Mouse (Mus musculus) T-helper 1 cell (primary cell): Measurements from ENCODE around the gene Bhlhe41.

ENCODE experiments used
- in situ Hi-C: fragments of 300-600 bp; cut with MboI, MseI; formaldehyde crosslinking; loops from one replicate; pipeline ENCODE4 v1.15.1; 2025; ENCODE audit warnings: high pct_unique_total_duplicates

Gene Bhlhe41

GRCm38 (mm10) chr6:145872010-145872409 is 6.7 kb upstream of the Bhlhe41 start:
- in situ Hi-C loops, result loop anchor here (10.0 kb wide), 1 partner anchor 1617 kb away; no protein-coding TSS in a partner anchor

GRCm38 (mm10) chr6:145870991-145871390 is 5.6 kb upstream of the Bhlhe41 start:
- in situ Hi-C loops, result loop anchor here (10.0 kb wide), 1 partner anchor 1616 kb away; no protein-coding TSS in a partner anchor

DNA sequence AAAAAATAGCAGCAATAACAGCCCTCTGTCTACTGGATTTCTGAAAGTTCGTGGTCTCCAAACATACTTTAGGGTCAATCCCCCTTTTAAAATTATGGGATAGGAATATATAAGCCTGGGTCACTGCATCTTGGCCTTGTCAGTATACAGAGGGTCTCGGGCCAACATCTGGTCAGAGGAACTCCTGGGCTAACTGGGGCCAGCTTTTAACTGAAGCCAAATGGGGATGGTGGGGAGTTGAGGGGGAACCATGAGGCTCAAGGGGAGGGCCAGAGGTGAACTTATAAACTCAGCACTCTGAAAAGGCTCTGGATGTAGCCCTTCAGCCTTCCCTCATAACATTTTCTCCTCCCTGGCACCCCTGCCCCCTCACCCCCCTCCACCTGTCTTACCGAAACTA is 1.8 kb upstream of the Bhlhe41 start:
- in situ Hi-C loops, result no loop called here

DNA sequence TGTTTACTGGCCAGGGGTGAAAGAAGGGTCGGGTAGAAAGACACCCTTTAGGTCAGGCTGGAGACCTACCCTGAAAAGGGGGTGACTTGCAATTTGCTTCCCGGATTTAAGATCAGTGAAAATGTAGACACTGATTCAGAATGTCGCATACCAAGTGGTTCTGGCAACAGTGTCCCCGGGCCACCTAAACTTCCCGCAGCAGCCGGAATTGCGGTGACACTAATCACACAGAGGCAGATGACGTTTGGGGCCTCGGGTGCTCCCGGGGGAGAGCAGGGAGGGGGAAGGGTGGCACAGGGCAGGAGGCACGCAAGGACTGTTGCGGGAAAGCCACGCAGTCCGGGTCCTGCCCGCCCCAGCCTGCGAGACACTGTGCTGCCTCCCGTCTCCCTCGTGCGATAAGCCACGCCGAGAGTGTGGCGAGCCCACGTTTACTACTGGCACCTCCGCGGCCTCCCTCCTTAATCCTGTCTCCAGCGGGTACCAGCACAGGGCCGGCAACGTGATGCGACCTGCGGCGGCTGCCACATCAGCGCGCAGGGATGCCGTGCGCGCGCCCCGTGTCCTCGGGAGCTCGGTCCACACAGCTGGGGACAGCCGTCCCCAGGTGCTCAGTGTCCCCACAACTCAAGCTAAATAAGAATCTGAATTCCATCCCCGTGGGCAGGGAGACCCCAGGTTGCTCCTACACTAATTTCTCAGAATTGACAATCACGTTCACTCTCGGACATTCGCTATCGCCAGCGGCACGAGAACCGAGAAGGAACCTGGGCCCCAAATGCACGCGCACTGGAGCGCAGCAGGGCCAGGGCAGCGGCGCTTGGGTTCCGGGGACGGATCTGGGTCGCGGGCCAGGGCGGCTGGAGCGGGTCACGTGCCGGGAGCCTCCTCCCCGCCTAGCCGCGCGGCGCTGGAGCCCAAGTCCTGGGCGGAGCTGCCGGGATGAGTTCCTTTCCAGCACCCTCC is 811 bp upstream of the Bhlhe41 start:
- in situ Hi-C loops, result no loop called here

DNA sequence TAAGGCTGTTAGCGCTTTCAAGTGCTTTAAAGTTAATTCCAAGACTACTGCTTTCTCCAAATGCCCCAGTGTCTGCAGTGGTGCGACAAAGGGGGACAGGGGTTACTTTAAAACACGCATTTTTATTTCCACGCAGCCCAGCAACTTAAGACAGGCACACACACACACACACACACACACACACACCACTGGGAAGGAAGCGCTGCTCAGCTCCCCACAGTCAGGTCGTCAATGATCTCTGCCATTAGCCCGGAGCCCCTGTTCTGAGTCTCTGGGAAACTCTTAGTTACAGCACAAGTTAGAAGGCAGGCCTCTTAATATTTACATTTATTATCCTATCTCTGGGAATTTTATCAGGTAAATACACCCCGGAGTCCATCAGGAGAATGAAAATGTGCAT is 1.2 kb downstream of the Bhlhe41 start:
- in situ Hi-C loops, result no loop called here

- in situ Hi-C loops, result no loop called here
These were observed 2.0 kb downstream of the Bhlhe41 start for GRCm38 (mm10) chr6:145863065-145863971.

- in situ Hi-C loops, result no loop called here
These were observed 2.7 kb downstream of the Bhlhe41 start for GRCm38 (mm10) chr6:145862739-145863064.

DNA sequence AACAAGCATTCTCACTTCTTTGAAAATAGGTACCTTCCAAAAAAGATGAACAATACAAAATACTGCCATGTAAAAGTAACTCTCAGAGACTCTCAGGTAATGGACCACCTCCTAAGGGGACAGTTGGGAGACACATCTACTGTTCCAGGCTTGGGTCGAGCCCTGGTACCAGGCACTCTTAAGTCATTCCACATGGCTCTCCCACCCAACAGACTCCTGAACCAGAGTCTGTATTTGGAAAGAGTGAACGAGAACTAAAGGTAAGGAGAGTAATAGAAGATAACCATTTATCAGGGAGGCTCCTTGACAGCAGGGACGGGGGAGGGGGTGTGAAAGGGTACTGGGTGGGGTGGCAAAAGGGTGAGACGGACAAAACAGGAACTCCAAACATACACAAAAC is 3.0 kb downstream of the Bhlhe41 start:
- in situ Hi-C loops, result no loop called here

DNA sequence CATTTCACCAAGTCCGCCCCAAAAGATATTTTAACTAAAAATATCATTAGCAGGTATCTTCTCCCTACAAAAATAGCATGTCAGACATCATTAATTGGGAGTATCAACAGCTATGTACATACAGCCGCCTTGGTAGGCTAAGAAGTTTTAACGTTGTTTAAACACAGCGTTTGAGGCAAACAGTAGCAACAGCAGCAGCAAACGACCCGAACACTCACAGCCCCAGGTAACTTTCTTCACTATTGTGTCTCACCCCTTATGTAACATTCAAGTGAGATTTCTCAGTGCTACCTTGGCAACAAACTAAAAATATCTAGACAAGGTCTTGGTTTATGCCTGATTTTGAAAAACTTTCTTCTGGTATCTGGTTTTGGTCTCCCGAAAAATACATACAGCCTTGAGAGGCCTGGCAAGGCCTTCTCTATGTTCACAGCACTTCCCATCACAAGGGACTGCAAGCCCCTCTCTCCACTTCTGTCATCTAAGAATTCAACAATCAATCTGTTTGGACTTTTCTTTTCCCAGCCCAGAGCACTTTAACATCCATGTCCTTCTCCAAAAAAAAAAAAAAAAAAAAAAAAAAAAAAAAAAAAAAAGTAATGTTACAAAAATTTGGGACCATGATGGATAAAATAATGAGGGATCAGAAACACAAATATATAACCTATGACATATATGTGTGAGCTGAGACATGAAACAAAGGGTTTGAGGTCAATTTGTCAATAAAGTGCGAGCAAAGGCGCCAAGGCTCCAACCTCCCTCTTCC is 3.7 kb downstream of the Bhlhe41 start:
- in situ Hi-C loops, result no loop called here

- in situ Hi-C loops, result no loop called here
These were observed 5.0 kb downstream of the Bhlhe41 start for GRCm38 (mm10) chr6:145860350-145860749.

GRCm38 (mm10) chr6:145858414-145858813 is 6.9 kb downstream of the Bhlhe41 start:
- in situ Hi-C loops, result no loop called here

DNA sequence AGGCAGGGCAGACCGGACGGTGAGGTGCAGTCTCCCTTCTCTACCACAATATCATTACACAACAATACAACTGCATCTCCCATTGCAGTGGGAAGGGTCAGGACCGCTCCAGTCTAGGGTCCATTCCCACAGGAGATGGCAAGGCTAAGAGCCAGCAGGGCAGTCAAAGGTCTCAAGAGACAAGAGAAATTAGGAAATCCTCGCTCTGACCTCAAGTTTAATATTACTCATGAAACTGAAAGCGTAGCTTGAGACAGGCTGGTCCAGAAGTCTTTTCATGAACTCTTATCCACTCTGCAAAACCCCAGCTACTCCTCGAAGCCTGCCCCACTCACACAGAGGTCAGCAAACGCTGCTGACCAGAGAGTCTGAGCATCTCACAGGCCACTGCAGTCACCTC is 7.9 kb downstream of the Bhlhe41 start:
- in situ Hi-C loops, result no loop called here

DNA sequence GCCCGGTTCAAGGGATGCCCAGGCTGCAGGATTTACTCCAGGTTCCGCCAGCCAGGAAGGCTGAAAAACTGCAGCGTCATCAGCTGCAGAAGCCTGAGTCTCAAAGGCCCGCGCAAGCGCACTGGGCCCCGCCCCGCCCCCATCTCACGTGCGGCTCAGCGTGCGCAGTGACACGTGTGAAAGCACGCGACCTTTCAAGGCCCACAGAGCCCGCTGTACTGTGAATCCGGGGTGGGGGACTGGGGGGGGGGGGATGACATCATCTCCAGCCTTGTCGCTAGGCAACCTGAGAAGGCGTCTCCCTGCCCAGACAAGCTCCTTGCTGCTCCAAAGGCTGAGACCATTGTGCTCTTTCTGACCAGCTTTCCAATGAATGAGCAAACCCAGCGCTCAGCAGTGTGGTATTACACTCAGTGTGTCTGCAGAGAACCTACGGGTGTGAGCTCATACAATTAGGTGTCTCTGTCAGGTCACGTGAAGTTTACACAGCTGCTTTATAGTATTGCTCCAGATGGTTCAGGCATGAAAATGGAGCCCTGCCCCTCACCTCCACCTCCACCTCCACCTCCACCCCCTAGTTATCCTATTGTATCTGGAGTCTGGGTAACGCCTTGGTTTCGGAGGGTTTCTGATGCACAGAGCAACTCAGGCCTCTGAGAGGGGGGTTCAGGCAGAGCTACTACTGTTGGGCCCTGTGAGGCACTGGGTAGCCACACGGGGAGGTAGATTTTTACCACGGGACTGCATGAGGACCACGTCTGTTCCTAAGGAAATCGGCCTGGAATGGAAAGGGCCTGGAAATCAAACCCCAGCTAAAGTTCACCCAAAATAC is 9.4 kb downstream of the Bhlhe41 start:
- in situ Hi-C loops, result no loop called here

DNA sequence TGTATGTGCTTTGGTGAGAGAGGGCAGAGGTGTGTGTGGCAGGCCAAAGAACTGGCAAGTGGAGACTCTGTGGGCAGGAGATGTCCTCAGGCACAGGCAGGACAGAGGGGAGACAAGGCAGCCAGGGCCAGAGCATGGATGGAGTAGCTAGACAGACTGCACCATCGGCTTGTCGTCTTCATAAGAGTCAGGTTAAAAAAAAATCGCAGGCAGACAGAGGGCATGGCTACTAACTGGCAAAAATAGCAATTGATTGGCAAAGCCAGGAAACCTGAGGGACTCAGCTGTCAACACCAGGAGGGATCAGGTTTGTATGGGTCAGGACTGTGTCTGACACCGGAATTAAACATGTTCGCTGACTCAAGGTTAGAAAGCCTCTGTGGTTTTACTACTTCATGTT is 10.6 kb downstream of the Bhlhe41 start:
- in situ Hi-C loops, result no loop called here

DNA sequence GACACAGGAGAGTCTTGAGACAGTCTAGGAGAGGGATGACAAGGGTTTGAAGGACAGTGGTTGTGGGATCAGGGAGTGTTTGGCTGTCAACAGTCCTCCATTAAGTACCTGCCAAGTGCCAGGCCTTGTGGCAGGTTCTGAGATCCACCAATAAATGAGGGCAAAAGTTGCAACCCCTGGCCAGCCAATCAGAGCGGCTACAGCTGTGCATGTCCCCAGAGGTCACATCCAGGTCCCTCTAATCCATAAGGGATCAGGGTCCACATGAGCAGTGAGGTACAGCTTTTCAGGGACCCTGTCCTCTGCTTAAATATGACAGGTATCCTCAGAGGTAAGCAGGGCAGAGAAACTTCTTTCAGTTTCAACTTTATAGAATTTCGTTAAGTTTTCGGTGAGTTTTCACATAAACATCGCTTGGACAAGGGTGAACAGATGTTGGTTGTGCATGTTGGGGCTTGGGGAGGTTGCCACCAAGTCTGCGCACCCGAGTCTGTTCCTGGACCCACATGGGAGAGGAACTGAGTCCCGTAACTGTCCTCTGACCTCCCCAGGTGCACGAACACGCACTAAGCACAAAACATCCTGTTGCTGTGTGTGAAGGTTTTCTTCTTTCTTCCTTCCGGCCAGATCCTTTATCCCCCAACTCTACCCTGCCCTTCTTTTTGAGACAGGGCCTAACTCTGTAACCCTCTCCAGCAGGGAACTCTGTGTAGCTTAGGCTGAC is 11.8 kb downstream of the Bhlhe41 start:
- in situ Hi-C loops, result no loop called here

DNA sequence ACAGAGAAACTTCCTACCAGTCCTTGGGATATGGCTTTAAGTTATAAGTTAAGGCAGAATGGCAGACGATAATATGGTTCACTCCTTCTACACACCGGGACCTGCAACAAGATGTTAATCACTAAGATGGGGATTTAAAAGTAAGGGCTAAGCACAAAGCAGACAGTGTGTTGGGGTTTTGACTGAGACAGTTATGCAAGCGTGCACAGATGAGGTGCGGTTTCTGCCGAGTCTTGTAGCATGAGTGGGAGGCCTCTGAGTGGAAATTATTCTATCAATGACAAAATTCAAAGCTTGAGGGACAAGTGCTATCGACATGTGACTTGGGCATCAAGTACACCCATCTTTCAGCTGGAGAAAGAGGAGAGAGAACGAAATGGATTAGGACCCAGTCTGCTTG is 12.7 kb downstream of the Bhlhe41 start:
- in situ Hi-C loops, result no loop called here

GRCm38 (mm10) chr6:145851956-145852355 is 13.4 kb downstream of the Bhlhe41 start:
- in situ Hi-C loops, result no loop called here

DNA sequence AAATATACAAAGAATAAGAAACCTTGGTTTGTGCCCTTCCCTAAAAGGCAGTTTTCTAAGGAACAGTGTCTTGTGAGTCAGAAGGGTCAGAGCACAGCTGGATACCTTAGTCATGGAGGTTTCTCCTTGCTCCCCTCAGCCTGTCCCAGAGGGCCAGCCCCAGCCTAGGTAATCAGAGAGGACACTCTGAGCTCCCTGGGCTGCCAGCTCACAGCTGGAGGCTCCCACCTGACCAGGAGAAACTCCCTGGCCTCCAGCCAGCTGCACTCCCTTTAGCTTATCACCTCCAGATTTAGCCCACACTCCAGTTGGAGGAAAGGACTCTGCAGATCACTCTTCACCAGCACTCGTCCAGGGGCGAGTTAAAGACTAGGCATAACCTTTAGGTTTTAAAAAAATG is 14.6 kb downstream of the Bhlhe41 start:
- in situ Hi-C loops, result no loop called here

GRCm38 (mm10) chr6:145847661-145848060 is 17.7 kb downstream of the Bhlhe41 start:
- in situ Hi-C loops, result no loop called here

- in situ Hi-C loops, result no loop called here
These were observed 18.4 kb downstream of the Bhlhe41 start for GRCm38 (mm10) chr6:145846948-145847347.
